Mouse (Mus musculus): ENCODE data around the gene 1110008P14Rik.
"Not testable (repeated sequence)": the region's sequence is repeated elsewhere in the genome, so short reads cannot be mapped to it uniquely, and the experiment has no call there.

Gene 1110008P14Rik

GRCm38 (mm10) chr2:32362817-32363340, 18.9 kb downstream of the 1110008P14Rik start:
- DNase-seq: peak; percentile 85 to 86

- not testable (repeated sequence) for DNase-seq
Measured at GRCm38 (mm10) chr2:32362274-32362673, 19.5 kb downstream of the 1110008P14Rik start.

- DNase-seq: peak; percentile 57 to 60
Measured at GRCm38 (mm10) chr2:32361437-32361836, 20.3 kb downstream of the 1110008P14Rik start.

GRCm38 (mm10) chr2:32360741-32361140, 21.0 kb downstream of the 1110008P14Rik start:
- peak; percentile 56 to 67 for DNase-seq

- DNase-seq: no peak
Measured at GRCm38 (mm10) chr2:32358381-32358780, 23.4 kb downstream of the 1110008P14Rik start.

GRCm38 (mm10) chr2:32357710-32358109, 24.0 kb downstream of the 1110008P14Rik start:
- no peak for DNase-seq

- DNase-seq: no peak
Measured at GRCm38 (mm10) chr2:32356216-32356615, 25.5 kb downstream of the 1110008P14Rik start.

GRCm38 (mm10) chr2:32354336-32354895, 27.3 kb downstream of the 1110008P14Rik start:
- no peak for DNase-seq

- no peak for DNase-seq
Measured at GRCm38 (mm10) chr2:32353836-32354235, 27.9 kb downstream of the 1110008P14Rik start.

GRCm38 (mm10) chr2:32353007-32353542, 28.7 kb downstream of the 1110008P14Rik start, which contains the start of gene Dnm1:
Gene Dnm1 (minus strand): TSS chr2:32353338.
- peak; percentile 84 to 85 for DNase-seq

GRCm38 (mm10) chr2:32352151-32353006, 29.4 kb downstream of the 1110008P14Rik start, which contains the start of gene Ciz1:
Gene Ciz1 (plus strand): TSS chr2:32352327.
- DNase-seq: peak; percentile 36 to 55

- DNase-seq: no peak
Measured at GRCm38 (mm10) chr2:32351471-32351961, 30.2 kb downstream of the 1110008P14Rik start.

GRCm38 (mm10) chr2:32350471-32351051, 31.2 kb downstream of the 1110008P14Rik start:
- DNase-seq: no peak

- no peak for DNase-seq
Measured at GRCm38 (mm10) chr2:32349625-32350255, 32.0 kb downstream of the 1110008P14Rik start.

GRCm38 (mm10) chr2:32348311-32348710, 33.4 kb downstream of the 1110008P14Rik start:
- no peak for DNase-seq

GRCm38 (mm10) chr2:32347019-32347418, 34.7 kb downstream of the 1110008P14Rik start:
- DNase-seq: no peak

- no peak for DNase-seq
Measured at GRCm38 (mm10) chr2:32344598-32345321, 37.0 kb downstream of the 1110008P14Rik start.

GRCm38 (mm10) chr2:32344056-32344455, 37.7 kb downstream of the 1110008P14Rik start:
- DNase-seq: no peak

GRCm38 (mm10) chr2:32343351-32343671, 38.4 kb downstream of the 1110008P14Rik start:
- DNase-seq: no peak

GRCm38 (mm10) chr2:32342539-32343350, 39.0 kb downstream of the 1110008P14Rik start:
- DNase-seq: no peak

- no peak for DNase-seq
Measured at GRCm38 (mm10) chr2:32342039-32342438, 39.7 kb downstream of the 1110008P14Rik start.

Measured in thymus, postnatal 36 days (tissue).